Mouse (Mus musculus) heart, embryonic 14.5 days (tissue): ENCODE measurements around the gene Zcchc10. TPM values are rescaled to one million over a fixed set of nuclear protein-coding genes. Genes with fewer than 3 reads are reported as not detected.

Source experiments
- polyA plus RNA-seq: library from polyadenylated mRNA; unstranded; fragments of >200 nt; fragmentation: Nextera tagmentation; extraction: Ambion mirVana; gene quantifications from 2 replicates; pipeline ENCODE4 v1.2.1, GENCODE M21; 2014

Gene Zcchc10
- polyA plus RNA-seq, 1 experiment from 2014 or later = 17.5 TPM

Other genes with a start within 250 kb of the Zcchc10 start
- gene Hspa4, start 24.2 kb upstream of the Zcchc10 start, polyA plus RNA-seq = 66.8 and 74.0 TPM in 2 replicates
- gene Aff4, start 26.2 kb downstream of the Zcchc10 start, polyA plus RNA-seq = 56.2 and 72.9 TPM in 2 replicates
- gene Leap2, start 98.5 kb downstream of the Zcchc10 start, polyA plus RNA-seq = not detected in 2 replicates
- gene Uqcrq, start 106.2 kb downstream of the Zcchc10 start, polyA plus RNA-seq = 1,378 and 1,424 TPM in 2 replicates
- gene Gdf9, start 106.3 kb downstream of the Zcchc10 start, polyA plus RNA-seq = 1.4 and 1.7 TPM in 2 replicates
- gene Gm10447, start 132.4 kb downstream of the Zcchc10 start, polyA plus RNA-seq = 0.16 TPM in 1 of 2 replicates, not detected in the other
- gene Shroom1, start 132.5 kb downstream of the Zcchc10 start, polyA plus RNA-seq = 2.3 and 2.5 TPM in 2 replicates
- not detected in 2 replicates for gene Gm9837, start 145.8 kb downstream of the Zcchc10 start, polyA plus RNA-seq
- not detected in 2 replicates for gene Gm9945, start 155.5 kb downstream of the Zcchc10 start, polyA plus RNA-seq
- 0.18 and 0.26 TPM in 2 replicates for gene Sowaha, start 155.6 kb downstream of the Zcchc10 start, polyA plus RNA-seq
- gene Sept8, start 194.6 kb downstream of the Zcchc10 start, polyA plus RNA-seq = 17.4 and 18.8 TPM in 2 replicates
- gene Kif3a, start 242.7 kb downstream of the Zcchc10 start, polyA plus RNA-seq = 38.0 and 38.3 TPM in 2 replicates